Mouse (Mus musculus): ENCODE measurements around the gene Ccdc28b. TPM values are rescaled to one million over a fixed set of nuclear protein-coding genes. Genes with fewer than 3 reads are reported as not detected.

Ccdc28b gene
- polyA plus RNA-seq (2017; shearing (Covaris generic)), result 10 to 100 TPM; 30.5 to 54.0 (median 35.4) TPM

GRCm38 (mm10) chr4:129623681-129624091 is at the start of gene Ccdc28b:
Gene Ccdc28b, minus strand, starts transcription at chr4:129623947.
- no peak for ATAC-seq

GRCm38 (mm10) chr4:129672878-129673449 is 49.2 kb upstream of the Ccdc28b start:
- ATAC-seq, result no peak

GRCm38 (mm10) chr4:129672083-129672877 is 48.5 kb upstream of the Ccdc28b start, which contains the start of gene Kpna6:
Gene Kpna6, minus strand, starts transcription at chr4:129672767.
- ATAC-seq, result peak; percentile 78

GRCm38 (mm10) chr4:129671491-129672082 is 47.8 kb upstream of the Ccdc28b start:
- ATAC-seq, result peak; percentile 58

GRCm38 (mm10) chr4:129662255-129662813 is 38.6 kb upstream of the Ccdc28b start:
- no peak for ATAC-seq

- no peak for ATAC-seq
Measured at GRCm38 (mm10) chr4:129661584-129661983, 37.8 kb upstream of the Ccdc28b start.

GRCm38 (mm10) chr4:129654770-129655169 is 31.0 kb upstream of the Ccdc28b start:
- no peak for ATAC-seq

- ATAC-seq, result no peak
Measured at GRCm38 (mm10) chr4:129650359-129650758, 26.6 kb upstream of the Ccdc28b start.

GRCm38 (mm10) chr4:129648656-129649055 is 24.9 kb upstream of the Ccdc28b start:
- no peak for ATAC-seq

GRCm38 (mm10) chr4:129645204-129645603 is 21.5 kb upstream of the Ccdc28b start:
- ATAC-seq, result no peak

- ATAC-seq, result no peak
Measured at GRCm38 (mm10) chr4:129641756-129642155, 18.0 kb upstream of the Ccdc28b start.

GRCm38 (mm10) chr4:129640638-129641467 is 17.1 kb upstream of the Ccdc28b start, which contains the start of gene Txlna:
Gene Txlna, minus strand, starts transcription at chr4:129641065.
- ATAC-seq, result peak; percentile 93

- ATAC-seq, result no peak
Measured at GRCm38 (mm10) chr4:129640101-129640637, 16.4 kb upstream of the Ccdc28b start.

GRCm38 (mm10) chr4:129639221-129639620 is 15.5 kb upstream of the Ccdc28b start:
- no peak for ATAC-seq

GRCm38 (mm10) chr4:129633852-129634251 is 10.1 kb upstream of the Ccdc28b start:
- no peak for ATAC-seq

- ATAC-seq, result no peak
Measured at GRCm38 (mm10) chr4:129631867-129632266, 8.1 kb upstream of the Ccdc28b start.

GRCm38 (mm10) chr4:129630944-129631343 is 7.2 kb upstream of the Ccdc28b start:
- ATAC-seq, result no peak

- no peak for ATAC-seq
Measured at GRCm38 (mm10) chr4:129626035-129626434, 2.3 kb upstream of the Ccdc28b start.

GRCm38 (mm10) chr4:129625496-129625895 is 1.7 kb upstream of the Ccdc28b start:
- no peak for ATAC-seq

GRCm38 (mm10) chr4:129625029-129625370 is 1.3 kb upstream of the Ccdc28b start:
- peak; percentile 5 for ATAC-seq

GRCm38 (mm10) chr4:129624281-129625028 is 708 bp upstream of the Ccdc28b start:
- ATAC-seq, result peak; percentile 96
